In the genomic region with DNA sequence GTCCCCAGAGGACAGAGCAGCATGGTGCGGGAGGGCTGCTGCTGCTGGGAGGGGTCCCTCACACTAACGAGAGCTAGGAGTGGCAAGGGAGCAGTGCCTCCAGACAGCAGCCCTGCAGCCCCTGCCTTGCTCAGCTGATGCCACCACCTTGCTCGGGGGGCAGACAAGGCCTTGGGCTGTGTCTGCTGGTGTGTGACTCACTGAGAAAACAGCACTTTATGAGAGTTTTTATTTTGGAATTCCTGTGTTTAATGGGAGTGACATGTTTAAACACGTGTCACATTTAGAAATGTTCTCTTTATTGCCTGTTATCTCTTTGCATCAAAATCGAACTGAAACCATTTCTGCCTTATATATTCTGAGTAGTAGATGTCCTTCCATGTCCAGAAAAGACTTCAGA, we compare ENCODE assay signal across 24 mouse cellular contexts. TPM values are rescaled to one million over a fixed set of nuclear protein-coding genes. Genes with fewer than 3 reads are reported as not detected.
DNase-seq lines count a peak whose midpoint lies in the region; ATAC-seq and TF ChIP-seq lines count a peak whose summit lies in the region.
"Had no signal": no experiment of that assay in that cellular context is flagged by ENCODE, and none has a peak within 500 bp of the region (broad histone marks: within the 10 kb centered on the region; RNA-seq: fewer than 3 reads in every experiment).

No protein-coding gene starts in this region.

- H3K27ac ChIP-seq in hindbrain, embryonic 10.5 days: peak overlapping the region; percentile 77; the same call in 1 of the 2 replicates
- no peak overlapping the region for H3K27ac ChIP-seq in hindbrain, postnatal 0 days
- H3K27ac ChIP-seq: embryonic facial prominence, embryonic 13.5 days; forebrain, embryonic 15.5 days; stomach, embryonic 15.5 days had no signal

- no peak overlapping the region for H3K4me3 ChIP-seq in hindbrain, embryonic 10.5 days
- H3K4me3 ChIP-seq in hindbrain, postnatal 0 days (ENCODE audit: low read length): no peak overlapping the region
- H3K4me3 ChIP-seq: embryonic facial prominence, embryonic 13.5 days; forebrain, embryonic 15.5 days; stomach, embryonic 15.5 days had no signal

- no peak for DNase-seq in hindbrain, embryonic 10.5 days (ENCODE audit: low spot score)
- DNase-seq in hindbrain, postnatal 0 days (ENCODE audit: low spot score): no peak
- DNase-seq in ovary, adult 18-20 months (ENCODE audit: low spot score): peak; percentile 37
- no peak for DNase-seq in ovary, postnatal 10 days (ENCODE audit: low spot score)
- peak; percentile 32 for DNase-seq in adrenal gland, postnatal 25 days
- DNase-seq in spleen, postnatal 4 days (ENCODE audit: low spot score in 2 of 2): no peak
- no peak for DNase-seq in T-cell, adult 2 months (ENCODE audit: low spot score)
- DNase-seq: cerebellum, adult 2 months; cerebellum, postnatal 25 days; kidney, adult 9 months; kidney, postnatal 14 days; liver, postnatal 0 days; lung, postnatal 10 days; right cerebral cortex, adult 18-20 months; right cerebral cortex, postnatal 4 days; thymus, postnatal 36 days had no signal

- peaks cover 54% of the 10 kb centered on the region for H3K36me3 ChIP-seq in hindbrain, embryonic 10.5 days
- H3K36me3 ChIP-seq in hindbrain, postnatal 0 days (ENCODE audit: insufficient read depth, low read length): 0 out of 2 replicates have a peak, but pooled peaks cover 16% of the 10 kb centered on the region
- H3K36me3 ChIP-seq: stomach, embryonic 15.5 days had no signal

- no peak overlapping the region for H3K9ac ChIP-seq in hindbrain, postnatal 0 days (replicated peaks; ENCODE audit: low read length)
- H3K9ac ChIP-seq: embryonic facial prominence, embryonic 13.5 days; forebrain, embryonic 15.5 days; liver, postnatal 0 days; stomach, embryonic 15.5 days had no signal

- H3K27me3 ChIP-seq in hindbrain, embryonic 10.5 days (ENCODE audit: insufficient read depth, poor library complexity, severe bottlenecking): no peaks in the 10 kb centered on the region
- H3K27me3 ChIP-seq in hindbrain, postnatal 0 days (ENCODE audit: insufficient read depth, low read length): no peaks in the 10 kb centered on the region
- H3K27me3 ChIP-seq: embryonic facial prominence, embryonic 13.5 days; forebrain, embryonic 15.5 days; stomach, embryonic 15.5 days had no signal

- TF ChIP-seq CTCF in hindbrain, postnatal 0 days (IDR thresholded peaks at IDR 0.05; ENCODE audit: low read depth): no peak

- WGBS in hindbrain, embryonic 10.5 days: 84% methylated on average over 5 of the region's 5 CpGs
- 54% methylated on average over 5 of the region's 5 CpGs for WGBS in hindbrain, postnatal 0 days

- no peaks in the 10 kb centered on the region for H3K9me3 ChIP-seq in hindbrain, embryonic 10.5 days
- no peaks in the 10 kb centered on the region for H3K9me3 ChIP-seq in hindbrain, postnatal 0 days (ENCODE audit: low read length)
- H3K9me3 ChIP-seq: embryonic facial prominence, embryonic 13.5 days; forebrain, embryonic 15.5 days; stomach, embryonic 15.5 days had no signal

- H3K4me1 ChIP-seq in hindbrain, embryonic 10.5 days (replicated peaks): peaks cover 40% of the 10 kb centered on the region
- no peaks in the 10 kb centered on the region; the same call in 1 of the 2 replicates for H3K4me1 ChIP-seq in hindbrain, postnatal 0 days (ENCODE audit: insufficient read depth, low read length)
- H3K4me1 ChIP-seq: embryonic facial prominence, embryonic 13.5 days; forebrain, embryonic 15.5 days; stomach, embryonic 15.5 days had no signal

- no peak for ATAC-seq in hindbrain, postnatal 0 days
- ATAC-seq: forebrain, embryonic 15.5 days; hindbrain, embryonic 16.5 days; intestine, embryonic 16.5 days; liver, postnatal 0 days; midbrain, embryonic 16.5 days had no signal

- H3K4me2 ChIP-seq in hindbrain, postnatal 0 days (ENCODE audit: low read depth, low read length): no peak overlapping the region
- H3K4me2 ChIP-seq: embryonic facial prominence, embryonic 13.5 days; forebrain, embryonic 15.5 days; heart, embryonic 11.5 days; liver, embryonic 11.5 days; stomach, embryonic 15.5 days had no signal

RNA-seq across cellular contexts. Expression of gene Alox5, which starts 54.3 kb away (rescaled TPM):
- 1.1 and 1.6 TPM in 2 replicates for polyA plus RNA-seq in hindbrain, embryonic 10.5 days (2016; fragmentation: Nextera tagmentation; extraction: Ambion mirVana)
- 1.7 and 8.1 TPM in 2 replicates for total RNA-seq in hindbrain, postnatal 0 days (2014; rRNA removed)
- 0.73 and 0.75 TPM in 2 replicates for polyA plus RNA-seq in hindbrain, postnatal 0 days (2015; fragmentation: Nextera tagmentation; extraction: Ambion mirVana)
- total RNA-seq in adrenal gland, postnatal 25 days (2021): 0.97 and 1.5 TPM in 2 replicates

Comparison
In these comparisons a context has a peak if more than half of its experiments do, and no peak if none do; other contexts are left out.
1. DNase-seq: peak in ovary, adult 18-20 months (single experiment) and adrenal gland, postnatal 25 days (single experiment); none in hindbrain, embryonic 10.5 days (single experiment), hindbrain, postnatal 0 days (single experiment), ovary, postnatal 10 days (single experiment), spleen, postnatal 4 days (0 of 2) and T-cell, adult 2 months (single experiment).